Mouse (Mus musculus) cerebellum, adult 2 months (tissue): ENCODE results near the gene Ccdc155.
"Not testable (repeated sequence)": the region's sequence is repeated elsewhere in the genome, so short reads cannot be mapped to it uniquely, and the experiment has no call there.

Experiments used
- CTCF ChIP-seq: fragments of 200-500 bp; IDR thresholded peaks from 2 replicates; pipeline ENCODE4 v1.5.1; 2011; ENCODE audit warnings: low read depth, mild to moderate bottlenecking, control low read depth, low read length, moderate library complexity, borderline replicate concordance; ENCODE audit not compliant: insufficient read depth
- POLR2A ChIP-seq: fragments of 200-500 bp; IDR thresholded peaks from 2 replicates; pipeline ENCODE4 v1.6.1; 2011; ENCODE audit warnings: low read length, control low read depth, borderline replicate concordance; ENCODE audit not compliant: insufficient read depth

DNA sequence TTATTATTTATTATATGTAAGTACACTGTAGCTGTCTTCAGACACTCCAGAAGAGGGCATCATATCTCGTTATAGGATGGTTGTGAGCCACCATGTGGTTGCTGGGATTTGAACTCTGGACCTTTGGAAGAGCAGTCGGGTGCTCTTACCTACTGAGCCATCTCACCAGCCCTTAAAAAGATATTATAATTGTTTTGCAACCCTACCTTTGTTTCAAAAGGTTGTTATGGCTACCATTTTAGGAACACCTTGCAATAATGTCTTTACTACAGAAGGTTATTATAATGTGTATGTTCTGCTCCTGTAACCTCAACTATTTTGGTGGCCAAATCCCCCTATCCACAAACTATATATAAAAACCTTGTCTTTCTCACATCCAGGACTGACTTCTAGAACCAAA lies 51.6 kb downstream of the Ccdc155 start:
- TF ChIP-seq CTCF, POLR2A: not testable (repeated sequence)
